Mouse (Mus musculus): ENCODE data around the gene Fxyd6. TPM values are rescaled to one million over a fixed set of nuclear protein-coding genes. Genes with fewer than 3 reads are reported as not detected.

Gene Fxyd6
- polyA plus RNA-seq (2012; rRNA removed), result 36.8 and 40.3 TPM in 2 replicates

GRCm38 (mm10) chr9:45370117-45370561 is at the start of gene Fxyd6:
Fxyd6 (plus strand) TSS chr9:45370185.
- no peak for DNase-seq (ENCODE audit: low spot score)

- no peak for DNase-seq (ENCODE audit: low spot score)
These were observed 48.5 kb upstream of the Fxyd6 start for GRCm38 (mm10) chr9:45321465-45321864.

DNA sequence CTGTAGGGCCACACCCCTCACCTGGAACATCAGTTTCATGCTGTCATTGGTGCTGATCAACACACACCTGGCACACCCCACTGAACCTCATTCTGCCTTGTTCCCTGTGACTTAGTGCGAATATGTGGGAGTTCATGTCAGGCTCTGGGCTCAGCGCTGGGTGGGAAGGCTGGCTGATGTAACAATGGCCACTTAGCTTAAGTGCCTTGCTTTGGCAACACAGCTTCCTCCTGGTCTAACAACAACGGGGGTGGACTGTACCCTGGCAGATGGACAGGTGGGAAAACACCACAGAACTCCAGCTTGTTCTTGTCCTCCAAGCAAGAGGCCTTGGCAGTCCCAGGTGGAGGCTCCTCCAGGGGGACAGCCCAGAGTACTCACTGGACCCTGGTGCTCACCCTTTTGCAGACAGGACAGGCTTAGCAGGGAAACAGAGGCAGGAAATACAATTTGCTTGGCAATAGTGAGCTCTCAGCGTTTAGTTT is 48.0 kb upstream of the Fxyd6 start:
- no peak for DNase-seq (ENCODE audit: low spot score)

GRCm38 (mm10) chr9:45326390-45326789 is 43.6 kb upstream of the Fxyd6 start:
- DNase-seq (ENCODE audit: low spot score), result no peak

DNA sequence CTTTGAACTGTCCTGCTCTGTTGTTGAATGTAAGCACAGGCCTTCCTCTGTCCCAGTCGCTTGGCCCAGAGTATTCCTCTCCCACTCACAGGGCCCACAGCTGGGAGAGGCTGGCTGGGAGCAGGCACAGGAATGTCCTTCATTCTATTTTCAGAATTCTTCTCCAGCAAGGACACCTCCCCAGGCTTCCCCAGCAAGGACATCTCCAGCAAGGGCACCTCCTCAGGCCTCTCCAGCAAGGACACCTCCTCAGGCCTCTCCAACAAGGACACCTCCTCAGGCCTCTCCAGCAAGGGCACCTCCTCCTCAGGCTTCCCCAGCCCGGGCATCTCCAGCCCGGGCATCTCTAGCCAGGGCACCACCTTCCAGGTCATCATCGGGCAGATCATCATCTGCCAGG is 41.7 kb upstream of the Fxyd6 start:
- no peak for DNase-seq (ENCODE audit: low spot score)

- no peak for DNase-seq (ENCODE audit: low spot score)
These were observed 40.4 kb upstream of the Fxyd6 start for GRCm38 (mm10) chr9:45329577-45329976.

GRCm38 (mm10) chr9:45337406-45337805 is 32.6 kb upstream of the Fxyd6 start:
- DNase-seq (ENCODE audit: low spot score), result no peak

- DNase-seq (ENCODE audit: low spot score), result no peak
These were observed 26.9 kb upstream of the Fxyd6 start for GRCm38 (mm10) chr9:45343066-45343465.

DNA sequence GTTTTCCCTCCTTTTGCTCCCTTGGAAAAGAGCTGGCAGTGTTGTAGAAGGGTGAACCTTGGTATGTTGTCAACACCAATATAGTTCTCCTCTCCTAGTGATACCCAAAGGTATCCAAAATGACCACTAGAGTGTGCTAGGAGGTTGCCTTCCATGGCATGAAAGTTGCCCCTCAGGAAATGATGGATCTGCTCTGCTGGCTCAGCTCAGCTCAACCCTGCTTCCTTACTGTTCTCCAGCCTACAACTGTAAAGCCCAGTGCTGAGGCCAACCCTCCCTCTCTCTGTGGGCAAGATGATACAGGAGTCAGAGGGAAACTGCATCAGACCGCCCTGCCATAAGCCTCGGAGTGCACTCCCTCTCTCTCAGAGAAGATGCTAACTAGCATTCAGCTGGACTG is 24.5 kb upstream of the Fxyd6 start:
- DNase-seq (ENCODE audit: low spot score), result no peak

DNA sequence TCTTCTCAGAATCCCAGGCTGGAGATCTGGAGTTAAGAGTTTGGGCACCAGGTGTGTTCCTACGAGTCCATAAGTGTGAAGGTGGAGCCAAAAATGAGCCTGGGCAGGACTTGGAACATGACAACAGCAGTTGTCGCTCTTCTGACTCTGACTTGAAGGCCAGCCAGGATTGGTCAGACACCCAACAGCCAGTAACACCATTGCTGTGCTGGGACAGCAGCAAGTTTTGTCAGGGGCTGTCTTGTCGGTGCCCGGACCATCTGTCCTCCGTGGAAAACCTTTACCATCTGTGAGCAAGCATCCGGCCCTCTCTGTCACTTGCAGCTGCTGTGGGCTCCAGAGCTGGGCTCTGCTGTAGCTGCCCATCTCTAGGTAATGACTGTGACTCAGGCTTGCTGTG is 23.7 kb upstream of the Fxyd6 start:
- DNase-seq (ENCODE audit: low spot score), result no peak

DNA sequence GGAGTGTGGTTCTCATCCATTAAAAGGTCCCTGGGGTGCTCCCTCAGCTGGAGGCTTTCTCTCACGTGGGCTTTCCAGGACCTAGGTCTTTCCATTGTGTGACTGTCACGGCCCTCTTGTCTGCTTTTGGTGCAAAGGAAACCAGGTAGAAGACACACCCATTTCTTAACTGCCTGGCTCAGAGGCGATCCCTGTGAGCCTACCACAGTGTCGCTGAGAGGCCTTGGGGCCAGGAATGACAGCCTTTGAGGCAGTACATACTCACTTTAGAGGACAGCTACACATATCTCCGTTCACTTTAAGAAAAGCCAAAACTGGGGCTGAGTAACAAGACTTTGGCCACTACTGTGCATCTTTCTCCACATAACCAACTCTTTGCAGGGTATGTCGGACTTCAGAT is 21.4 kb upstream of the Fxyd6 start:
- no peak for DNase-seq (ENCODE audit: low spot score)

DNA sequence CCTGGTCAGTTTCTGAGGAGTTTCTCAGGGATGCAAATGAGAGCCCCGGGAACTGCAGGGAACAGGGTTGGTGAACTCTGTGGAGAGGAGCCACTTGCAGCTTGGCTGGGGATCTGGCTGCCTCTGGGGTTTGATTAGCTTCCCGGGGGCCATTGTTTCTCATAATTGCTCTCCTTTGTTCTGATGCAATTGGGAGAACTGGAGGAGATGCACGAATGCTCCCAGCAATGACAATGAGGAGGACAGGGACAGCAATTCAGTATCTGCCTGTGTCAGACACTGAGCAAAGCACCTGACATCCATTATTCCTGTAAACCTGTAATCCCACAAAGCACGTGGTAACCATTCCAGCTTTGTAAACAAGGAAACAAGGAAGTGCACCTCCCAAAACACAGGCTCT is 20.8 kb upstream of the Fxyd6 start:
- DNase-seq (ENCODE audit: low spot score), result no peak

- no peak for DNase-seq (ENCODE audit: low spot score)
These were observed 20.1 kb upstream of the Fxyd6 start for GRCm38 (mm10) chr9:45349851-45350250.

DNA sequence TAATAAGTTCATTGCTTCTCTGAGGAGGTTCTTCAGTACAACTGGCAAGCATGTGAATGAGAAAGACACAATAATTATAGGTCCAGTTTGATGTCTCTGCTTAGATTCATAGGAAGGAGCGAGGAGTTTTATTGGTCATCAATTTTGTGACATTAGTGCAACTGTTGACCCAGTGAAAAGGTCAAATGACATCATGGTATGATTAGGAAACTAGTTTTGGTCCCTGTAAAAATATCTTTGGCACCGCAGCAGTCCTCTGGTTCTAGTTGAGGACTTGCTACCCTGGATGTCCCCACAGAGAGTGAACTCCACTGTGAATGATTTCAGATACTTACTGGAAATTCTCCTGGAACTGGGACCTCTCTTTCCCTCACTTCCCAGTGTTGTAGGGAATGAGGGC is 14.8 kb upstream of the Fxyd6 start:
- no peak for DNase-seq (ENCODE audit: low spot score)

DNA sequence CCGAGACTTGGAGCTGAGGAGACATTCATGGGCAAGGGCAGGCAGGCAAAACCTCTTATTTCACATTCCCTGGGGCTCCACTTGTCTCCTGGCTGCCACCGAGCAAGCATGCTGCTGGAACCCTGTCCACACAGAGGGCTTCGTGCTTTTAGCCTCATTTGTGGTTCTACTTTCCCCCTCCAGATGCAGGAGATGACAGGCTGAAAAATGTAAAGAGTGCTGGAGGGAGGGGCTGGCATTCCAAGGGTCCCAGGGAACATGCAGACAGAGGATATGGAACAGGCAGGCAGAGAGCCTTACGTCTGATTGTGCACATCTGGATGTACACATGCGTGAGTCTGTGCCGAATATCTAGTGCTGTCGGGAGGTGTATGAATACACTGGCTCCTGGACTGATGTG is 11.6 kb upstream of the Fxyd6 start:
- DNase-seq (ENCODE audit: low spot score), result no peak

GRCm38 (mm10) chr9:45362051-45362461 is 7.9 kb upstream of the Fxyd6 start:
- no peak for DNase-seq (ENCODE audit: low spot score)

GRCm38 (mm10) chr9:45363639-45364214 is 6.3 kb upstream of the Fxyd6 start:
- DNase-seq (ENCODE audit: low spot score), result no peak

- DNase-seq (ENCODE audit: low spot score), result no peak
These were observed 2.3 kb upstream of the Fxyd6 start for GRCm38 (mm10) chr9:45367716-45368115.

- no peak for DNase-seq (ENCODE audit: low spot score)
These were observed 1.6 kb upstream of the Fxyd6 start for GRCm38 (mm10) chr9:45368341-45368901.

GRCm38 (mm10) chr9:45370616-45371336 is 791 bp downstream of the Fxyd6 start:
- no peak for DNase-seq (ENCODE audit: low spot score)

- DNase-seq (ENCODE audit: low spot score), result no peak
These were observed 1.3 kb downstream of the Fxyd6 start for GRCm38 (mm10) chr9:45371337-45371707.

- DNase-seq (ENCODE audit: low spot score), result no peak
These were observed 3.9 kb downstream of the Fxyd6 start for GRCm38 (mm10) chr9:45373896-45374295.

- DNase-seq (ENCODE audit: low spot score), result no peak
These were observed 5.1 kb downstream of the Fxyd6 start for GRCm38 (mm10) chr9:45374988-45375502.

All from urinary bladder, adult 2 months (tissue).